Comparison of ENCODE assay signal across 15 mouse cellular contexts in the genomic region with DNA sequence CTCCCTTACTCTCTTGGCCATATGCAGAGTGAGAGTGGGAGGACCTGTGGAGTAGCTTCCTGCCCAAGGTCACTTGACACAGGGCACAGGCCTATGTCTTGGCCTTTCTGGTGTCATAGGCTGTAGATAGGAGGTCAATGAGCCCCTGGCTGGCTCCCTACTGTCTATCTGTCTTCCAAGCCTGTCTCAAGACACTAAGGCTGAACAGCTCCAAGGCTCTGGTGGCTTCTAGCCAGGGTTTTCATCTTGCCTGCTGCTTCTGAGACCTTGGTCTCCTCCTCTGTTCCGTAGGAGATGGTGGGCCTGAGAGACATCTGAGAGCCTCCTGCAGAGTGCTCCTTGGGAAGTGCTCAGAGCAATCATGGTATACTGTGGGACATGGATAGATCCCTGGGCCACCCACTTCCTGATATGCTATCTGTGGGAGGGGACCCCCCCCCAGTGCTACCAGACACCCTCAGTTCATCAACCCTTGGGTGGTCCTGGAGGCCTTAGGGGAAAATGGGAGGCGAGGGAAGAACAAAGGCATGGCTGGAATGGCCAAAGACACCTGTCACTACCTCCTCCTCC. TPM values are rescaled to one million over a fixed set of nuclear protein-coding genes. Genes with fewer than 3 reads are reported as not detected.
DNase-seq lines count a peak whose midpoint lies in the region; ATAC-seq and TF ChIP-seq lines count a peak whose summit lies in the region.
"Had no signal": no experiment of that assay in that cellular context is flagged by ENCODE, and none has a peak within 500 bp of the region (broad histone marks: within the 10 kb centered on the region; RNA-seq: fewer than 3 reads in every experiment).

No protein-coding gene starts in this region.

- TF ChIP-seq CTCF in cerebellum, adult 2 months (IDR thresholded peaks at IDR 0.05; ENCODE audit: borderline replicate concordance, insufficient read depth, low read depth, low read length) = no peak

- no peak overlapping the region for H3K4me2 ChIP-seq in heart, embryonic 14.5 days (ENCODE audit: low read length)

- TF ChIP-seq POLR2A in cerebellum, adult 2 months (IDR thresholded peaks at IDR 0.05; ENCODE audit: borderline replicate concordance, insufficient read depth, low read length) = no peak

- peaks cover 4% of the 10 kb centered on the region; the same call in 1 of the 2 replicates for H3K36me3 ChIP-seq in heart, embryonic 14.5 days (ENCODE audit: control insufficient read depth, insufficient read depth, low read length)
- peaks cover 60% of the 10 kb centered on the region for H3K36me3 ChIP-seq in megakaryocyte, embryonic 14.5 days (replicated peaks; ENCODE audit: low read length)

- H3K27ac ChIP-seq in cerebellum, adult 2 months (ENCODE audit: insufficient read depth, low read length) = peak overlapping the region; percentile 6; the same call in 1 of the 2 replicates
- H3K27ac ChIP-seq in heart, embryonic 14.5 days (replicated peaks in 1 of 2; ENCODE audit: control insufficient read depth in 1 of 2, insufficient read depth in 1 of 2, low read depth in 2 of 2, low read length in 2 of 2) = peak overlapping the region in 1 of 2 experiments; percentile 88; a peak in 2 of 4 replicates
- peak overlapping the region; percentile 39; the same call in 1 of the 2 replicates for H3K27ac ChIP-seq in brown adipose tissue, adult 24 weeks (replicated peaks; ENCODE audit: low read depth, low read length)

- 23% methylated on average over 2 of the region's 2 CpGs for WGBS in cerebellum, adult 2 months
- 62% methylated on average over 2 of the region's 2 CpGs for WGBS in heart, embryonic 14.5 days

- no peaks in the 10 kb centered on the region for H3K9me3 ChIP-seq in heart, embryonic 14.5 days (ENCODE audit: control insufficient read depth, low read length)
- H3K9me3 ChIP-seq in megakaryocyte, embryonic 14.5 days = no peaks in the 10 kb centered on the region

- peaks cover 86% of the 10 kb centered on the region for H3K4me1 ChIP-seq in cerebellum, adult 2 months (ENCODE audit: control insufficient read depth, insufficient read depth, low read length)
- H3K4me1 ChIP-seq in heart, embryonic 14.5 days (ENCODE audit: control insufficient read depth in 2 of 2, insufficient read depth in 2 of 2, low read length in 2 of 2) = peaks cover 70 to 90% of the 10 kb centered on the region in 2 experiments
- H3K4me1 ChIP-seq in megakaryocyte, embryonic 14.5 days = peaks cover 100% of the 10 kb centered on the region
- peaks cover 49% of the 10 kb centered on the region for H3K4me1 ChIP-seq in brown adipose tissue, adult 24 weeks (ENCODE audit: control insufficient read depth, insufficient read depth, insufficient read length, low read length)

- peak overlapping the region; percentile 52; the same call in 1 of the 2 replicates for H3K9ac ChIP-seq in heart, embryonic 14.5 days (ENCODE audit: low read length)

- H3K27me3 ChIP-seq in cerebellum, adult 2 months (ENCODE audit: control insufficient read depth, insufficient read depth, low read length) = no peaks in the 10 kb centered on the region
- no peaks in the 10 kb centered on the region for H3K27me3 ChIP-seq in heart, embryonic 14.5 days (ENCODE audit: control insufficient read depth, insufficient read depth, low read length)
- H3K27me3 ChIP-seq in megakaryocyte, embryonic 14.5 days (replicated peaks) = no peaks in the 10 kb centered on the region

- no peak for DNase-seq in cerebellum, adult 2 months
- no peak for DNase-seq in heart, postnatal 4 days
- DNase-seq in frontal cortex, postnatal 14 days (ENCODE audit: low spot score in 2 of 2) = no peak
- DNase-seq: adrenal gland, postnatal 25 days; cerebellum, adult 18-20 months; kidney, postnatal 10 days; lung, adult 18-20 months; retina, postnatal 1 day; spleen, adult 18-20 months had no signal

- H3K4me3 ChIP-seq in cerebellum, adult 2 months (replicated peaks; ENCODE audit: insufficient read depth, low read depth, low read length) = no peak overlapping the region
- H3K4me3 ChIP-seq in heart, embryonic 14.5 days (ENCODE audit: control insufficient read depth in 1 of 2, insufficient read depth in 1 of 2, low read depth in 1 of 2, low read length in 2 of 2) = no peak overlapping the region
- H3K4me3 ChIP-seq in megakaryocyte, embryonic 14.5 days (replicated peaks) = peak overlapping the region; percentile 15
- H3K4me3 ChIP-seq in brown adipose tissue, adult 24 weeks (ENCODE audit: insufficient read depth, low read depth, low read length) = no peak overlapping the region

- ATAC-seq in cerebellum, adult (ENCODE audit: insufficient number of reproducible peaks, low FRiP score, low TSS enrichment) = no peak
- no peak for ATAC-seq in heart, embryonic 14.5 days (ENCODE audit: insufficient number of reproducible peaks, insufficient read depth, low FRiP score, low read depth)
- no peak for ATAC-seq in megakaryocyte, adult 5-6 weeks (ENCODE audit: poor library complexity, severe bottlenecking)
- ATAC-seq: hindbrain, embryonic 16.5 days had no signal

RNA-seq across cellular contexts. Expression of gene Zmiz1, which starts 56.0 kb away (rescaled TPM):
- 63.7 and 72.5 TPM in 2 replicates for polyA plus RNA-seq in cerebellum, adult 2 months (2012; rRNA removed)
- 27.7 and 31.3 TPM in 2 replicates for polyA plus RNA-seq in heart, embryonic 14.5 days (2014; fragmentation: Nextera tagmentation; extraction: Ambion mirVana)
- 10 to 100 TPM; 67.0 to 78.5 TPM for total RNA-seq in heart, postnatal 4 days (2021)
- 18.1 and 54.1 TPM in 2 replicates for polyA plus RNA-seq in megakaryocyte, embryonic 14.5 days (2012; ENCODE audit: insufficient read depth, low replicate concordance)
- 88.9 and 90.1 TPM in 2 replicates for total RNA-seq in megakaryocyte, adult 5-6 weeks (2015)
- 11.4 and 15.6 TPM in 2 replicates for total RNA-seq in megakaryocyte, adult 5-6 weeks (2017)
- 15.0 and 17.0 TPM in 2 replicates for polyA plus RNA-seq in brown adipose tissue, adult 24 weeks (2012; ENCODE audit: insufficient read depth, insufficient read length, missing spikeins)
